Mouse (Mus musculus): ENCODE measurements around the gene Ociad2.

Ociad2 gene

GRCm38 (mm10) chr5:73340723-73341235, at the start of gene Ociad2:
Gene Ociad2 (minus strand): TSS chr5:73341028.
- DNase-seq (ENCODE audit: low read depth, low spot score): no peak

GRCm38 (mm10) chr5:73383647-73383970, 42.8 kb upstream of the Ociad2 start:
- no peak for DNase-seq (ENCODE audit: low read depth, low spot score)

GRCm38 (mm10) chr5:73382737-73383646, 42.2 kb upstream of the Ociad2 start:
- peak; percentile 71 for DNase-seq (ENCODE audit: low read depth, low spot score)

GRCm38 (mm10) chr5:73381976-73382540, 41.2 kb upstream of the Ociad2 start:
- DNase-seq (ENCODE audit: low read depth, low spot score): no peak

- DNase-seq (ENCODE audit: low read depth, low spot score): no peak
These were observed 40.7 kb upstream of the Ociad2 start for GRCm38 (mm10) chr5:73381510-73381909.

- no peak for DNase-seq (ENCODE audit: low read depth, low spot score)
These were observed 40.0 kb upstream of the Ociad2 start for GRCm38 (mm10) chr5:73380829-73381228.

GRCm38 (mm10) chr5:73379908-73380307, 39.1 kb upstream of the Ociad2 start:
- peak; percentile 69 for DNase-seq (ENCODE audit: low read depth, low spot score)

GRCm38 (mm10) chr5:73376491-73376890, 35.7 kb upstream of the Ociad2 start:
- no peak for DNase-seq (ENCODE audit: low read depth, low spot score)

GRCm38 (mm10) chr5:73376041-73376440, 35.2 kb upstream of the Ociad2 start:
- no peak for DNase-seq (ENCODE audit: low read depth, low spot score)

- DNase-seq (ENCODE audit: low read depth, low spot score): no peak
These were observed 32.4 kb upstream of the Ociad2 start for GRCm38 (mm10) chr5:73373184-73373583.

- no peak for DNase-seq (ENCODE audit: low read depth, low spot score)
These were observed 31.8 kb upstream of the Ociad2 start for GRCm38 (mm10) chr5:73372601-73373000.

GRCm38 (mm10) chr5:73369731-73370130, 28.9 kb upstream of the Ociad2 start:
- DNase-seq (ENCODE audit: low read depth, low spot score): no peak

GRCm38 (mm10) chr5:73368845-73369447, 28.1 kb upstream of the Ociad2 start:
- DNase-seq (ENCODE audit: low read depth, low spot score): no peak

GRCm38 (mm10) chr5:73367906-73368305, 27.1 kb upstream of the Ociad2 start:
- DNase-seq (ENCODE audit: low read depth, low spot score): no peak

GRCm38 (mm10) chr5:73364107-73364864, 23.5 kb upstream of the Ociad2 start:
- no peak for DNase-seq (ENCODE audit: low read depth, low spot score)

- no peak for DNase-seq (ENCODE audit: low read depth, low spot score)
These were observed 22.0 kb upstream of the Ociad2 start for GRCm38 (mm10) chr5:73362791-73363190.

- DNase-seq (ENCODE audit: low read depth, low spot score): no peak
These were observed 21.5 kb upstream of the Ociad2 start for GRCm38 (mm10) chr5:73362338-73362737.

- DNase-seq (ENCODE audit: low read depth, low spot score): no peak
These were observed 19.4 kb upstream of the Ociad2 start for GRCm38 (mm10) chr5:73360240-73360639.

GRCm38 (mm10) chr5:73359752-73360141, 18.9 kb upstream of the Ociad2 start:
- DNase-seq (ENCODE audit: low read depth, low spot score): no peak

- DNase-seq (ENCODE audit: low read depth, low spot score): no peak
These were observed 18.4 kb upstream of the Ociad2 start for GRCm38 (mm10) chr5:73359134-73359751.

- no peak for DNase-seq (ENCODE audit: low read depth, low spot score)
These were observed 14.6 kb upstream of the Ociad2 start for GRCm38 (mm10) chr5:73355393-73355792.
